Mouse (Mus musculus): ENCODE results near the gene Ulk4.

The Ulk4 gene

DNA sequence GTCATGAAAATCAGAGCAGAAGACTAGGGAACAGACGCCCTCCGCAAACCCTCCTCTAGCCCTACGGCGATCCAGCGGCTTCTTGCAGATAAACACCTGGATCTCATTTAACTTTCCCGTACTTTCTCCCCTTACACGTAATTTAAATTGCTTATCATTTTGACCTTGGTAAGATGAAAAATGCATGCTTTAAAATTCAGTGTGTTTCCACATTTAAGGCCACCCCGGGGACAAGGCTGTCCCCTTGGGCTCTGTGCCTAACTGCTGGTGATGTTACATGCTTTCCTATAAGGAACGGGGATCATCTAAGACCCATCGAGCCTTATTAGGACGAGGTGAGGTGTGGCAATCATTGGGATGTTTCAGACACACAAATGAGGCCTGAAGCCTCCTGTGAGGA lies 256.6 kb downstream of the Ulk4 start:
- no peak for DNase-seq (ENCODE audit: low read depth, low spot score)

GRCm38 (mm10) chr9:121019932-121020331 lies 257.1 kb downstream of the Ulk4 start:
- DNase-seq (ENCODE audit: low read depth, low spot score) = no peak

- no peak for DNase-seq (ENCODE audit: low read depth, low spot score)
Observed at GRCm38 (mm10) chr9:121018524-121019315, 258.3 kb downstream of the Ulk4 start.

- DNase-seq (ENCODE audit: low read depth, low spot score) = no peak
Observed at GRCm38 (mm10) chr9:121015810-121016502, 261.0 kb downstream of the Ulk4 start.

DNA sequence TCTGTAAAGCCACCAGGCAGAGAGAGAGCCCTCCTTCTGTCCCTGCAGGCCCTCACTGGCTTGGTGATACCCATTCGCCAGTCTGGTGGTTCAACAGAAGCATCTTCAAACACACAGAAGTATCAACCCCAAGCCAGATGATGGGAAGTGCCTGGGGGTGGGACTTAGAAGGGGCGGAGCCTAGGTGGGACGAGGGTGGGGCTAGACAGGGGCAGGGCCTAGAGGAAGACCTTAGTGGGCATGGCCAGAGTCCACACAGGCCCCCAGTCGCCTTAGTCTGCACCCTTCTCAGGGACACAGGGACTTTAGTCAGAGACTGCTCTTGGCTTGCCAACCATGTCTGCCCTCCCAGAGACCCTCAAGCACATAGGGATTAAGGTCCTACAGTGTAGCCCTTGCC lies 265.5 kb downstream of the Ulk4 start:
- DNase-seq (ENCODE audit: low read depth, low spot score) = no peak

GRCm38 (mm10) chr9:121010544-121010943 lies 266.5 kb downstream of the Ulk4 start:
- DNase-seq (ENCODE audit: low read depth, low spot score) = no peak

GRCm38 (mm10) chr9:121005961-121006360 lies 271.0 kb downstream of the Ulk4 start:
- DNase-seq (ENCODE audit: low read depth, low spot score) = no peak

DNA sequence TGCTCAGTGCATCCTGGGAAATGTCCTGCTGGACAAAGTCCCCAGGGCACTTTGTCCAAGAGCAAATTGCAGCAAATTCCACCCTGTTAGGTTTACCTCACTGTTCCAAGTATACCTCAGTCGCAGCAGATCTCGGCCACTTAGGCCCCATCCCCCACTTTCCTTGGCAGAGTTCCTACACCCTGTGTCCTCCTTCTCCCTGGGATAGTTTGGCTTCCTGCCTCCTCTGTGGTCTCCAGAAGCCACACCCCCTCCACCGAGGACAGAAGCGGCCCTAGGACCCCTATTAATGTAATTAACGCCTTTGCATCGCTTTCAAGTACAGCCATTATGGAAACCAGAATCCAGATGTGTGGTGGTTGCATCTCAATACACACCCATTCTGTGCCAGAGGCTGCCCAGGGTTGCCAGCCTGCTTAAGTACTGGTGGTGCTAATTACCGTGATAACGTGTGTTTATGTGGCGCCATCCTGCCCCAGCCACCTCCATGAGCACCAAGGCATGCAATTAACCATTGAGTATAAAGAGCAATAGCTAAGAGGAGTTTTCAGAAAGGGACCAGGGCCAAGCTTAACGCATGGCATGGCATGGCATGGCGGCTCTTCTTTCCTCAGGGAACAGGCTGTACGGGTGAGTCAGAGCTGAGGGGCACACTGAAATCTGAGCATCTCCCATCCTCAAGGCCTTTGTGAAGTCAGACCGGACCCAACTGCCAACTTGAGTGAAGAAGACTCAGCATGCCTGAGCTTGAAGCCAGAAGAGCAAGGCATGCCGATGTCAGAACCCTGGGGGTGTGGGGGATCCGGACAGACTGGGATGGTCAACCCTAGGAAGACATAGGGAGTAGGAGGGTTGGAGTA lies 275.1 kb downstream of the Ulk4 start:
- DNase-seq (ENCODE audit: low read depth, low spot score) = no peak

DNA sequence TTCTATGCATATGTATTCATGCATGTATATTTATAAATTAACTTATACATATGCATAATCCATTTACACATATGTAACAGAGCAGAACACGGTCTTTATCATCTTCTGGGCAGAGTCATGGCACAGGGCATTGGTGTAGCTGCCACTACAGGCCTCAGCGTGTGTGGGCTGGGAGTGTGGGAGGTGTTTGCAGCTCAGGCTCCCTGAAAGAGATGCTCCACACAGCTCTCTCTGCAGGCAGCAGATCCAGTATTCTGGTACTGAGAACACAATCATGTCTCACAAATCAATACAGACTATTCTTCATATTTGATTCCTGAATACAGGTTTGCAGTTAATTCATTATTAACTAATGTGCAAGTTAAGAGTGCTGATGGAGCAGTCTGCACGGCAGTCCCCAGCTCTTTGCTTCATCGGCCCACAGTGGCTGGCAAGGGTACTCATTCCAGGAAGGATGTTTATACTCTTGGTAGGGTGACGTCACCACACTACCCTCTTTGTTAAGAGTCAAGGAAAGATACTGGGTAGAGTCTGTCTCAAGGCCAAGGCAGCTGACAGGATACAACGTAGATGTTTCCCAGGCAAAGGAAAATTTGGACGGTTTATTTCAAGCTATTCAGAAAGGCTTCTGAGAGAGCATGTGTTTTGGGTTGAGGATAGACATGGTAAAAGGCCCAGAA lies 276.2 kb downstream of the Ulk4 start:
- no peak for DNase-seq (ENCODE audit: low read depth, low spot score)

- no peak for DNase-seq (ENCODE audit: low read depth, low spot score)
Observed at GRCm38 (mm10) chr9:120998696-120999095, 278.3 kb downstream of the Ulk4 start.

DNA sequence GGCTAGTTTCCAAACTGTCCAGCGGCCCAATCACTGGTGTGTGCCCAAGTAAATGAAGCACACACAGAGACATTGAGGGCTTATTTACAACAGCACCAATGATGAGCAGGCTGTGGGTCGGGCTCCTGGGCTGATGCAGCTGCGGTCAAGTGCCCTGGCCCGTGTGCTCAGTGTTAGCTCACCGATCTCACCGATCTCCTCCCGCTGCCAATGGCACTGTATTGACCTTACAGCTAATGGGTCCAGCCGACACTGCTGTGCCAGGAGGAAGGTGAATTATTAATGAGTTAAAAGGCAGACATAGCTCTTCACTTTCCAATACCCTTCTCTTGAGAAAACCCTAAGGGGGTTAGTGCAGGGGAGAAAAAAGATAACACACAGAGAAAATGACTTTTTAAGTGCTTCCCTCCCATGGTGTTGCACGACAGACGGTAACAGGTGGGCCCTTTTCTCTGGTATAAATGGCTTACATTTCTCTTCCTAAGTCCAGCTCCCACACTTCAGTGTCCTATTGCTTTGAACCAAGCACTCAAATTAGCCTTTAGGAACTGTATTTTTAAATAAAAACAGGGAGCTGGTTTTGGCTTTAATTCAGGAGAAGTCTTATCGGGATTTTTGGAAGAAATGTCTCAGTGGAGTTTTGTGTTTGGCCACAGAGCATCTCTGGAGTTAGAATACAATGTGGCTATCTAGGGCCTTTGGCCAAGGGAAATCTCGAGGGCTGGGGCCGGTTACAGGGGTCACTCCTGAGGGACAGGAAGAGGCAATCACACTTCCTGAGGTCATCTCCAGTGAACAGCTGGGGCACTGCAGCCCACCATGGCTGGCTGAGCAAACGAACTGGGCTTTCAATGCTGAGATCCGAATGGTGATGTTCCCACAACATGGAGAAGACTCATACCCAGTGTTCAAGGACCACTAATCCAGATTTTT lies 282.5 kb downstream of the Ulk4 start:
- no peak for DNase-seq (ENCODE audit: low read depth, low spot score)

DNA sequence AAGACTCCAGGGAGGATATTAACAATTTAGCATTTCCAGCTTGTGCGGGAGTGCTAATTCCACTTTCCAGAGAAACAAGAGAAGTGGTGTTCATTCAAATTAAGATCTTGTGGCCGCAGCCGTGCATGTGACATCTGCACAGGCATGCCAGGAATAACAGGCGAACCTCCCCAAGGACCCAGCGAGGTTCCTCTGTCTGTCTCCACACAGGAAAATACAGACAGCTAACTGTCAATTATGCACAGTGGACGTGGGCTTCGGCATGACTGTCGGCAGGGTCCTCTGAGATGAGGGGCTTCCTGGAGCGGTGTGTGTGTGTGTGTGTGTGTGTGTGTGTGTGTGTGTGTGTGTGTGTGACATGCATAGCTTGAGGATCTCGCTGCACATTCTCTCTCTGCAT lies 284.0 kb downstream of the Ulk4 start:
- DNase-seq (ENCODE audit: low read depth, low spot score) = no peak

GRCm38 (mm10) chr9:120991801-120992200 lies 285.2 kb downstream of the Ulk4 start:
- no peak for DNase-seq (ENCODE audit: low read depth, low spot score)

DNA sequence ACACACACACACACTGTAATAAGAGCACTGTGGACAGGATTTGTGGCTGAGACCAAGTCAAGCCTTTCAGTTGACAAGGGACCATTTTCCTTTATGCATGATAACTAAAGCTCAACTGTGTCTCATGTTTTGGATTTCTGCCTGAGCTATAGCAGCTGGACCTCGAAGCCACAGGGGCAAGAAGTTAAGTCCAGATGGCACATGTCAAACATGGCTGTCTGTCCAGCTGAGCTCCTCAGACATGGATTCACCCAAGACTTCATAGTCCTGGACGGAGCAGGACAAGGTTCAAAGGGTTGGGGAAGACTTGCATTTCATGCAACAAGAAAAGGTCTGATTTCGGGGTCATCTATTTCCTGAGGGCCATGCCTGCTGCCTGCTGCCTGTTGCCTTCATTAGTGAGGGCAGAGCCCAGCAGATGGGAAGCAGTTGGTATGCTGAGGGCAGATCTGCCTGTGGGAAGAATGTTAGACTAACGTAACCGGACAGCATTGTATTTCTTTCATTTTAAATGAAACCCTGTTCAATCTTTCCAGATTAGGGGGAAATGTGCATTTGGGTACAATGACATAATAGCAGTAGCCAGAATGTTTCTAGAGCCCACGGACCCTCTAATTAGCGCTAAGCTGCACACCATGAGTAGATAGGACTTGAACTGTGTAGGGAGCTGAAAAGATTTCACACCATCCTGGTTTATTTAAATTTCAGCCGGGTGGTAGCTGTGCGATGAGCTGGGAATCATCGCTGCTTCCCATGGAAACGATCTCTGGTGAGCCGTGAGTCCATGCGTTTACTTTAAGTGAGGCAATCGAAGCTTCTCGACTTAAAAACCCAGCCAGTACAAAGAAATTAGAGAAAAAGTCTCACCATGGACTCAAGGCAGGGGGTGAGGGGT lies 286.9 kb downstream of the Ulk4 start:
- no peak for DNase-seq (ENCODE audit: low read depth, low spot score)

GRCm38 (mm10) chr9:120988088-120988487 lies 288.9 kb downstream of the Ulk4 start:
- no peak for DNase-seq (ENCODE audit: low read depth, low spot score)

DNA sequence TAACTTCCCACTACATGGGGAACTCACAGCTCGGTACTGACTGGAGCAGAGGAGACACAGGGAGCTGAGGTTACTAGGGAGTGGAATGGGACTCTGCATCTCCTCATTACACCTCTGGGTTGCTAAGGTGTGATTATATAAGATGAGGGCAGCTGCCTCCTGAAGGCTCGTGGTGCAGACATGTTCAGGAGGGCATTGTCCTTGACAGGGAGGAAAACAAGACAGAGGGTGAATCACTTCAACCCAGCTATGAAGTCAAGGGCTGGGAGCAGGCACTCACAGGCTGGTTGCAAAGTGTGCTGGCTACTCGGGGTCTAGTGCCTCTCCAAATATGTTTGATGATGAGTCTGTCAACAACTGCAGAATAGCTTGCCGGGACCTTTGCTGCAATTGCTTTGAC lies 290.0 kb downstream of the Ulk4 start:
- no peak for DNase-seq (ENCODE audit: low read depth, low spot score)

- no peak for DNase-seq (ENCODE audit: low read depth, low spot score)
Observed at GRCm38 (mm10) chr9:120986255-120986654, 290.7 kb downstream of the Ulk4 start.

DNA sequence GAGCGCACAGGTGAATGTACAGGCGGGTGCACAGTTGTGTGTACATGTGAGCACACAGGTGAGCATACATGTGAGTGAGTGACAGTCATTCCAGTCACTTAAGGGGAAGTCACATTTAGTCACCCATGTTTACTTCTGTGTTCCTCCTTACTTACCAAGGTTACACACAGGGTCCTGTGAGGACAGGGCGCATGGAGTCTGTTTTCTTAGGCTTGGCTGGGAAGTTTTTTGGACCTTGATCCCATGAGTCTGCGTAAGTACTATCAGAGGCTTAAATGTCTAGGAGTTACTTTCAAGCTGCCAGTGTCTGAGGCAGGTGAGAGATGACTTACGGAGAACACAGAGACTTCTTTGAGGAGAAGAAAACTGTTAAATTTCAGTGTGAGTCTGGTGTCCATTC lies 291.5 kb downstream of the Ulk4 start:
- no peak for DNase-seq (ENCODE audit: low read depth, low spot score)

GRCm38 (mm10) chr9:120985009-120985408 lies 292.0 kb downstream of the Ulk4 start:
- no peak for DNase-seq (ENCODE audit: low read depth, low spot score)

- DNase-seq (ENCODE audit: low read depth, low spot score) = no peak
Observed at GRCm38 (mm10) chr9:120984509-120984908, 292.5 kb downstream of the Ulk4 start.

Measured in skeletal muscle tissue, adult 2 months (tissue).